Mouse (Mus musculus): ENCODE results near the gene Cyp2b10. TPM values are rescaled to one million over a fixed set of nuclear protein-coding genes. Genes with fewer than 3 reads are reported as not detected.
"Not testable (repeated sequence)": the region's sequence is repeated elsewhere in the genome, so short reads cannot be mapped to it uniquely, and the experiment has no call there.

Cyp2b10 gene
- polyA plus RNA-seq, 1 experiment from 2014 or later, result not detected

- Histone ChIP-seq H3K27ac (ENCODE audit: low read depth, low read length) (no peak overlapping the region), H3K27me3 (ENCODE audit: control insufficient read depth, insufficient read depth, low read length) (no peaks in the 10 kb centered on the region), H3K4me3 (ENCODE audit: low read depth, low read length) (no peak overlapping the region), H3K36me3 (ENCODE audit: control insufficient read depth, insufficient read depth, low read length) (no peaks in the 10 kb centered on the region), H3K4me2 (ENCODE audit: low read depth) (no peak overlapping the region), H3K9ac (ENCODE audit: low read length) (no peak overlapping the region), H3K9me3 (ENCODE audit: control insufficient read depth, low read length) (no peaks in the 10 kb centered on the region), H3K4me1 (ENCODE audit: control insufficient read depth, insufficient read depth, low read length) (no peaks in the 10 kb centered on the region)
- no peak for ATAC-seq (ENCODE audit: insufficient read depth, low FRiP score, low TSS enrichment)
- 78% methylated on average over 2 of the region's 2 CpGs for WGBS
- DNase-seq (ENCODE audit: low spot score), result no peak
Observed at GRCm38 (mm10) chr7:25869789-25870188, 27.6 kb upstream of the Cyp2b10 start.

DNA sequence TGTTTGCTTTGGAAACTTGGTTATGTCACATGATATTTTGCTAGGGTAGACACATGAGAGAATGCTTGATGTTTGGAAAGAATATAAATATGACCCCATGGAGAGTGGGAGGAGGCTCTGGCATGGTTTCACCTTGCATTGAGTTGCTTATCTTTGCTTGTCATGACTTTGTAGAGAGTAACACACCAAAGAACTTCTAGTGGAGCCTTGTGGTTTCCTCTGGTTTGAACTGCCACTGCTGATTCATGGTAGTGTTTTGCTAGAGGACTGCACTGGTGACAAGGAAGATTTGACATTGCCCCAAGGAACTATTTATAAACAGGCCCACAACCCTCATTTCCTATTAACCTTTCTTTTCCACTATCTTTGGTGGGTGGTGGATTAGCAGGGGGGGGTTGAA lies 24.8 kb upstream of the Cyp2b10 start:
- H3K36me3 ChIP-seq (ENCODE audit: control insufficient read depth, insufficient read depth, low read length), result no peaks in the 10 kb centered on the region
- H3K4me1 ChIP-seq (ENCODE audit: control insufficient read depth, insufficient read depth, low read length), result no peaks in the 10 kb centered on the region
- H3K27me3 ChIP-seq (ENCODE audit: control insufficient read depth, insufficient read depth, low read length), result no peaks in the 10 kb centered on the region
- H3K4me3 ChIP-seq (ENCODE audit: low read depth, low read length), result no peak overlapping the region
- ATAC-seq (ENCODE audit: insufficient read depth, low FRiP score, low TSS enrichment) (no peak), DNase-seq (ENCODE audit: low spot score) (no peak)
- no peak overlapping the region for H3K4me2 ChIP-seq (ENCODE audit: low read depth)
- no peak overlapping the region for H3K9ac ChIP-seq (ENCODE audit: low read length)
- H3K9me3 ChIP-seq (ENCODE audit: control insufficient read depth, low read length), result no peaks in the 10 kb centered on the region
- H3K27ac ChIP-seq (ENCODE audit: low read depth, low read length), result no peak overlapping the region

GRCm38 (mm10) chr7:25878735-25879134 lies 18.7 kb upstream of the Cyp2b10 start:
- Histone ChIP-seq H3K9me3 (ENCODE audit: control insufficient read depth, low read length) (no peaks in the 10 kb centered on the region), H3K4me2 (ENCODE audit: low read depth) (no peak overlapping the region), H3K27ac (ENCODE audit: low read depth, low read length) (no peak overlapping the region), H3K27me3 (ENCODE audit: control insufficient read depth, insufficient read depth, low read length) (no peaks in the 10 kb centered on the region), H3K4me3 (ENCODE audit: low read depth, low read length) (no peak overlapping the region), H3K4me1 (ENCODE audit: control insufficient read depth, insufficient read depth, low read length) (no peaks in the 10 kb centered on the region), H3K9ac (ENCODE audit: low read length) (no peak overlapping the region), H3K36me3 (ENCODE audit: control insufficient read depth, insufficient read depth, low read length) (no peaks in the 10 kb centered on the region)
- DNase-seq (ENCODE audit: low spot score), result no peak
- 67% methylated on average over 6 of the region's 6 CpGs for WGBS
- ATAC-seq (ENCODE audit: insufficient read depth, low FRiP score, low TSS enrichment), result no peak

DNA sequence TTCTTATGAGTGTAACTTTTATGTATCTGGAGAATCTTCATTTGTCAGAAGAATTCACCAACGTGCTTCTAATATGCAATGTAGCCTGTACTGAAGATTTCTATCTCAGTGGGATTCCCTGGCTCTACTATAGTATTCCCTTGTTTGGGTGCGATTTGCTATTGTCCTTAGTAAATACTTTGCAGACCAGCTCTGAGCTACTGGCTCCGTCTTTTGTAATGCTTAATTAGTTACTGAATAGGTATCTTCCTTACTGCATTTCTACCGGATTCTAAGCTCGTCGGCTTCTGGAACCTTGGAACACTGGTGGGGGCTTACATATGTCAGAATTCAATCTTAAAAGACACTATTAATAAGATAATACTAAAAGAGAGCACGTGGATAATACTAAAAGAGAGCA lies 16.7 kb upstream of the Cyp2b10 start:
- not testable (repeated sequence) for DNase-seq (ENCODE audit: low spot score); H3K4me3 ChIP-seq (ENCODE audit: low read depth, low read length); ATAC-seq (ENCODE audit: insufficient read depth, low FRiP score, low TSS enrichment); H3K4me2 ChIP-seq (ENCODE audit: low read depth); H3K9ac ChIP-seq (ENCODE audit: low read length); H3K9me3 ChIP-seq (ENCODE audit: control insufficient read depth, low read length); H3K4me1 ChIP-seq (ENCODE audit: control insufficient read depth, insufficient read depth, low read length); H3K36me3 ChIP-seq (ENCODE audit: control insufficient read depth, insufficient read depth, low read length); H3K27ac ChIP-seq (ENCODE audit: low read depth, low read length); H3K27me3 ChIP-seq (ENCODE audit: control insufficient read depth, insufficient read depth, low read length)
- WGBS, result 10% methylated on average over 7 of the region's 7 CpGs

GRCm38 (mm10) chr7:25884272-25884671 lies 13.1 kb upstream of the Cyp2b10 start:
- ATAC-seq (ENCODE audit: insufficient read depth, low FRiP score, low TSS enrichment), result no peak

GRCm38 (mm10) chr7:25887758-25888157 lies 9.7 kb upstream of the Cyp2b10 start:
- WGBS, result 82% methylated on average over 3 of the region's 3 CpGs
- H3K4me1 ChIP-seq (ENCODE audit: control insufficient read depth, insufficient read depth, low read length), result no peaks in the 10 kb centered on the region
- no peak overlapping the region for H3K4me3 ChIP-seq (ENCODE audit: low read depth, low read length)
- DNase-seq (ENCODE audit: low spot score), result no peak
- no peak overlapping the region for H3K27ac ChIP-seq (ENCODE audit: low read depth, low read length)
- H3K36me3 ChIP-seq (ENCODE audit: control insufficient read depth, insufficient read depth, low read length), result no peaks in the 10 kb centered on the region
- H3K9me3 ChIP-seq (ENCODE audit: control insufficient read depth, low read length), result no peaks in the 10 kb centered on the region
- no peak overlapping the region for H3K4me2 ChIP-seq (ENCODE audit: low read depth)
- ATAC-seq (ENCODE audit: insufficient read depth, low FRiP score, low TSS enrichment), result no peak
- H3K27me3 ChIP-seq (ENCODE audit: control insufficient read depth, insufficient read depth, low read length), result no peaks in the 10 kb centered on the region
- no peak overlapping the region for H3K9ac ChIP-seq (ENCODE audit: low read length)

More at GRCm38 (mm10) chr7:25884272-25884671, 13.1 kb upstream of the Cyp2b10 start:
- Histone ChIP-seq H3K27ac (ENCODE audit: low read depth, low read length) (no peak overlapping the region), H3K27me3 (ENCODE audit: control insufficient read depth, insufficient read depth, low read length) (no peaks in the 10 kb centered on the region), H3K4me1 (ENCODE audit: control insufficient read depth, insufficient read depth, low read length) (no peaks in the 10 kb centered on the region), H3K36me3 (ENCODE audit: control insufficient read depth, insufficient read depth, low read length) (no peaks in the 10 kb centered on the region), H3K4me2 (ENCODE audit: low read depth) (no peak overlapping the region), H3K9ac (ENCODE audit: low read length) (no peak overlapping the region), H3K4me3 (ENCODE audit: low read depth, low read length) (no peak overlapping the region), H3K9me3 (ENCODE audit: control insufficient read depth, low read length) (no peaks in the 10 kb centered on the region)
- 92% methylated on average over 1 of the region's 1 CpGs for WGBS
- DNase-seq (ENCODE audit: low spot score), result no peak

DNA sequence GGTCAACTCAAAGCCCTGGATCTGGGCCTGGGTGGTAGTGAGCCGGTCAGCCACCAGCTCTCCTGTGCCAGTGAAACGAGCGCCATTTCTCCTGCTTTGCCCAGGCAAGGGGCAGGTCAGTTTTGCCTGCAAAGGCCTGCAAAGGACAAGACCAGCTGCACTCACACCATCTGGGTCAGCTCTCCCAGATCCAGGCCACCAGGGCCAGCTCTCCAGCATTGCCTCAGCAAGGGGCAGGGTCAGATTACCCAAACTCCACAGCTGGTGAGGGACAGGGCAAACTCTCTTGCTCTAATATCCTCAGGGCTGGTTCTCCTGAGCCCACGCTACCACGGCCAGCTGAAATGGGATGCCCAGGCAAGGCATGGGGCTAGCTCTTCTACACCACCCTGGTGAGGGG lies 4.3 kb upstream of the Cyp2b10 start:
- H3K4me2 ChIP-seq (ENCODE audit: low read depth), result no peak overlapping the region
- H3K9me3 ChIP-seq (ENCODE audit: control insufficient read depth, low read length), result no peaks in the 10 kb centered on the region
- H3K4me3 ChIP-seq (ENCODE audit: low read depth, low read length), result no peak overlapping the region
- H3K9ac ChIP-seq (ENCODE audit: low read length), result no peak overlapping the region
- ATAC-seq (ENCODE audit: insufficient read depth, low FRiP score, low TSS enrichment) (no peak), DNase-seq (ENCODE audit: low spot score) (no peak)
- H3K27ac ChIP-seq (ENCODE audit: low read depth, low read length), result no peak overlapping the region
- H3K27me3 ChIP-seq (ENCODE audit: control insufficient read depth, insufficient read depth, low read length), result no peaks in the 10 kb centered on the region
- no peaks in the 10 kb centered on the region for H3K4me1 ChIP-seq (ENCODE audit: control insufficient read depth, insufficient read depth, low read length)
- H3K36me3 ChIP-seq (ENCODE audit: control insufficient read depth, insufficient read depth, low read length), result no peaks in the 10 kb centered on the region
- 69% methylated on average over 5 of the region's 5 CpGs for WGBS

DNA sequence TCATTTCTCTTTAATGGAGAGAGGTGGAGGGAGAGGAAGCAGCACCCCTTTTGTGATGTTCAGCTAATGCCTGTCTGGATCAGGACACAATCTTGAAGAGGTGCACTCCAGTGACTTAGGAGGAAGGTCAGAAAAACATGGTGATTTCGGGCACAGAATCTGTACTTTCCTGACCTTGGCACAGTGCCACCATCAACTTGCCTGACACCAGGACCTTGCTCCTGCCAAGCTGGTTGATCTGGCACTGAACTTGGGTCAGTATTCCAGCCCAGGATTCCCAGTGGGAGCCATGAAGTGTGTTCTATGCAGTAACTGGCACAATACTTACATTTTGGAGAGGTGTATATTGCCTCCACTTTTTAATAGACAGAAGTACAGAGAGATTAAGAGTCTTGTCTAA lies 2.3 kb upstream of the Cyp2b10 start:
- Histone ChIP-seq H3K27me3 (ENCODE audit: control insufficient read depth, insufficient read depth, low read length) (no peaks in the 10 kb centered on the region), H3K4me2 (ENCODE audit: low read depth) (no peak overlapping the region), H3K4me1 (ENCODE audit: control insufficient read depth, insufficient read depth, low read length) (no peaks in the 10 kb centered on the region), H3K9me3 (ENCODE audit: control insufficient read depth, low read length) (no peaks in the 10 kb centered on the region), H3K36me3 (ENCODE audit: control insufficient read depth, insufficient read depth, low read length) (no peaks in the 10 kb centered on the region), H3K4me3 (ENCODE audit: low read depth, low read length) (no peak overlapping the region), H3K27ac (ENCODE audit: low read depth, low read length) (no peak overlapping the region), H3K9ac (ENCODE audit: low read length) (no peak overlapping the region)
- 83% methylated on average over 1 of the region's 1 CpGs for WGBS
- DNase-seq (ENCODE audit: low spot score) (no peak), ATAC-seq (ENCODE audit: insufficient read depth, low FRiP score, low TSS enrichment) (no peak)

DNA sequence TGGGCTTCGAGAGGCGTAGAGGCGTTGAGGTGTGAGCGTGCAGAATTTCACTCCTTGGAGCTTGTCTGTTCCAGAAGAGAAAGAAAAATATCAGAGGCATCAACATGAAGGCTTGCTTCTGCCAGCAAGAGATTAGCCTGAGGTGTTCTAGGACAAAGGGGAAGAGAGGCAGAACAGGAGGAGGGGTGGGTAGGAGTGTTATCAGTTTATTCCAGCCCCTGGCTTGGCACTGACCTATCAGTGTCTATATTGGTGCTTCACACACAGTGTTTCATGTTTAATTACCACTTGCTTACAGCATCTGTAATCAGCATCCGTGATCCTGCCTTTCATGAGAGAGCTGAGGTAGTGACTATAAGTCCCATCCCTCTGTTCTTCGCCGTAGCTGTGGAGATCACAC lies 644 bp downstream of the Cyp2b10 start:
- DNase-seq (ENCODE audit: low spot score), result no peak
- H3K27me3 ChIP-seq (ENCODE audit: control insufficient read depth, insufficient read depth, low read length), result no peaks in the 10 kb centered on the region
- no peaks in the 10 kb centered on the region for H3K4me1 ChIP-seq (ENCODE audit: control insufficient read depth, insufficient read depth, low read length)
- no peak overlapping the region for H3K4me2 ChIP-seq (ENCODE audit: low read depth)
- no peaks in the 10 kb centered on the region for H3K9me3 ChIP-seq (ENCODE audit: control insufficient read depth, low read length)
- H3K4me3 ChIP-seq (ENCODE audit: low read depth, low read length), result no peak overlapping the region
- H3K9ac ChIP-seq (ENCODE audit: low read length), result no peak overlapping the region
- no peak overlapping the region for H3K27ac ChIP-seq (ENCODE audit: low read depth, low read length)
- no peak for ATAC-seq (ENCODE audit: insufficient read depth, low FRiP score, low TSS enrichment)
- WGBS, result 91% methylated on average over 7 of the region's 7 CpGs
- no peaks in the 10 kb centered on the region for H3K36me3 ChIP-seq (ENCODE audit: control insufficient read depth, insufficient read depth, low read length)
